Mouse (Mus musculus) spleen, adult 10 weeks (tissue): ENCODE results near the gene Glyat. TPM values are rescaled to one million over a fixed set of nuclear protein-coding genes. Genes with fewer than 3 reads are reported as not detected.

Source experiments
- polyA plus RNA-seq: library from polyadenylated mRNA; stranded (reverse); fragments of 350-450 nt; fragmentation: Illumina TruSeq; extraction: RNeasy Lipid Tissue Mini Kit (QIAGEN cat#74804); gene quantifications from one replicate; pipeline ENCODE4 v1.2.3, GENCODE M21; 2015; ENCODE audit warnings: low replicate concordance; ENCODE audit not compliant: insufficient read depth

The Glyat gene
- not detected for polyA plus RNA-seq

DNA sequence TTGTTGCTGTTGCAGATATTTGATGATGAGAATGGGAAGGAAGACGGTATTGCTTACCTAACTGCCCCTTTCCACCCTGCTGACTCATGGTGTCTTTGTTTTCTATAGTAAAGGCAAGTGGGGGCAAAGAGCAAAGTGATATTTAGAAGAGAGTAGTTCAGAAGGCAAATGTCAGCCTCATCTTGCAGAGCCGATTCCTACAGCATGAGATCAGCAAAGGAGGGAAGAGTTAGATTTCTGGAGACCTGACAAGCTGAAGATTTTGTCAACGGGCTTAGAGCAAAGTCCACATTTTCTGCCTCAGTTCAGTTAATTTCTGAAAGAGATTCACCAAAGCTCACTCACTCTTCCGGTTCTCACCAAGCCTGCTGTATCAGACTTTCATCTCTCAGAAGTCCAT, at the start of gene Glyat:
Gene Glyat, plus strand, starts transcription at position 133 of the 400 bp plus-strand sequence.

DNA sequence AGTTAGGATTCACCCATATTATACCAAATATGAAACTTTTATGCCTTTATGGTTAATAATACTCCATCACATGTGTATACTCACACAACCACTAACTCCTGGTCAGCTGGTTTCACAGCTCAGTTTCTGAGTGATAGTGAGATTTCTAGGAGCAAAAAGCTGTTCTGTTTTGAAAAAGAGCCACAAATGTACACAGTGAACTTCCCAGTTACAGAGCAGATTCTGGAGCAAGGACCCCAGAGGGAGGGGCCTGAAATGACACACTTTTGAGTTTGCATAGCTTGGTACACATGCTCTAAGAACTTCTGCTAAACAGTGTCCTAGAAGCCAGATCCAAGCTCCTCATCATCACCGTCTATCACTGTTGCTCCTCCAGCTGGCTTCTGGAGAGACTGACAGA, 33.4 kb upstream of the Glyat start, which contains the start of gene Gm4952:
Gene Gm4952, plus strand, starts transcription at position 301 of the 400 bp plus-strand sequence.

GRCm38 (mm10) chr19:12670139-12670538, 37.0 kb downstream of the Glyat start, which contains the start of gene Olfr1442:
Gene Olfr1442 (plus strand): TSS chr19:12670439.

DNA sequence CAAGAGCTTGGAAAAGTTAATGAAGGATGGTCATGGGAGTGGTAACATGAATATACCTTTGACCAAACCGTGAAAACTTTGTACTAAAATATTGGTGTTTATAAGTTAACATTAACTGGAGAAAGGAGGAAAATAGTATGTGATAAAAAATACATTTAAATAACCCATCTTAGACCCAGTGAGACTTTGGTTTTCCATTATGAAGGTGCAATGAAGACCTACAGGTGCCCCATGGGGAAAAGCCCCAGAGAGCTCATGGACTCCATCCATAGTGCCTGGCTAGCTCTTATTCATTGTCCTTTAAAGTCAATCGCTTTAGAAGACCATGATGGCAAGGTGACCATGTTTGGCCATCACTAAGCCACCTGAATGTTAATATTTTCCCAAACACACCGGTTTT, 44.7 kb downstream of the Glyat start, which contains the start of gene Olfr1443:
Gene Olfr1443, plus strand, starts transcription at position 301 of the 400 bp plus-strand sequence.

GRCm38 (mm10) chr19:12695590-12695989, 62.5 kb downstream of the Glyat start, which contains the start of gene Keg1:
Gene Keg1 (plus strand): TSS chr19:12695786.

Other genes with a start within 250 kb of the Glyat start
- gene Olfr1440, start 246.0 kb upstream of the Glyat start, polyA plus RNA-seq, result not detected
- gene Olfr1441, start 215.9 kb upstream of the Glyat start, polyA plus RNA-seq, result not detected
- not detected for gene Pfpl, start 205.4 kb upstream of the Glyat start, polyA plus RNA-seq
- 441 TPM for gene Mpeg1, start 172.5 kb upstream of the Glyat start, polyA plus RNA-seq
- gene Dtx4, start 131.9 kb upstream of the Glyat start, polyA plus RNA-seq, result 11.5 TPM
- gene Fam111a, start 87.6 kb upstream of the Glyat start, polyA plus RNA-seq, result 218 TPM
- gene Gm4952, start 33.3 kb upstream of the Glyat start, polyA plus RNA-seq, result not detected
- not detected for gene Olfr1442, start 37.1 kb downstream of the Glyat start, polyA plus RNA-seq
- not detected for gene Olfr1443, start 44.8 kb downstream of the Glyat start, polyA plus RNA-seq
- gene Keg1, start 62.5 kb downstream of the Glyat start, polyA plus RNA-seq, result not detected
- 3.0 TPM for gene Cntf, start 132.3 kb downstream of the Glyat start, polyA plus RNA-seq
- gene Zfp91, start 162.8 kb downstream of the Glyat start, polyA plus RNA-seq, result 89.9 TPM
- gene Lpxn, start 162.9 kb downstream of the Glyat start, polyA plus RNA-seq, result 86.4 TPM
- 0.37 TPM for gene Gm5244, start 213.4 kb downstream of the Glyat start, polyA plus RNA-seq
- 0.65 TPM for gene Olfr1444, start 224.0 kb downstream of the Glyat start, polyA plus RNA-seq